Mouse (Mus musculus): ENCODE measurements around the gene Pdcd4. TPM values are rescaled to one million over a fixed set of nuclear protein-coding genes. Genes with fewer than 3 reads are reported as not detected.
"Not testable (repeated sequence)": the region's sequence is repeated elsewhere in the genome, so short reads cannot be mapped to it uniquely, and the experiment has no call there.

Gene Pdcd4
- total RNA-seq, 2 experiments from 2014 or later: 118 to 119 TPM

GRCm38 (mm10) chr19:53898046-53898445, 6.0 kb downstream of the Pdcd4 start:
- no peak for DNase-seq (ENCODE audit: low spot score in 2 of 2)
- no peak for TF ChIP-seq CTCF (conservative IDR thresholded peaks at IDR 0.05)
- no peak overlapping the region for H3K4me3 ChIP-seq
- peak overlapping the region; percentile 68; the same call in 1 of the 2 replicates for H3K27ac ChIP-seq

DNA sequence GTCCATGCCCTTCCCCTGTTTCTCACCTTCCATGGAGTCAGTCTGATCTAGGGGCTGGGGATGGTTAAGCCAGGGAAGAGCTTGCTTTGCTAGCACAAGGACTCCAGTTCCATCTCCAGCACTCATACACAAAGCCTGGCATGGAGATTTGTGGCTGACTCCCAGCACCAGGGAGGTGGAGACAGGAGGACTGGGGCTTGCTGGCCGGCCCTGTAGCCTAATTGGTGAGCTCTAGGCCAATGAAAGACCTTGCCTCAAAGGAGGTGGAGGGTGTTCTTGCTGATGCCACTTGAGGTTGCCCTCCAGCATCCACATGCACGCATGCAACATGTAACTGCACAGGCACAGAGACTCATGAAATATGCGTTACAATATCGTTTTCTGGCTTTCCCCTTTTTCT, 6.5 kb downstream of the Pdcd4 start:
- no peak for DNase-seq (ENCODE audit: low spot score in 2 of 2)
- no peak for TF ChIP-seq CTCF (conservative IDR thresholded peaks at IDR 0.05)
- Histone ChIP-seq H3K27ac (peak overlapping the region; percentile 68; the same call in 1 of the 2 replicates), H3K4me3 (no peak overlapping the region)

DNA sequence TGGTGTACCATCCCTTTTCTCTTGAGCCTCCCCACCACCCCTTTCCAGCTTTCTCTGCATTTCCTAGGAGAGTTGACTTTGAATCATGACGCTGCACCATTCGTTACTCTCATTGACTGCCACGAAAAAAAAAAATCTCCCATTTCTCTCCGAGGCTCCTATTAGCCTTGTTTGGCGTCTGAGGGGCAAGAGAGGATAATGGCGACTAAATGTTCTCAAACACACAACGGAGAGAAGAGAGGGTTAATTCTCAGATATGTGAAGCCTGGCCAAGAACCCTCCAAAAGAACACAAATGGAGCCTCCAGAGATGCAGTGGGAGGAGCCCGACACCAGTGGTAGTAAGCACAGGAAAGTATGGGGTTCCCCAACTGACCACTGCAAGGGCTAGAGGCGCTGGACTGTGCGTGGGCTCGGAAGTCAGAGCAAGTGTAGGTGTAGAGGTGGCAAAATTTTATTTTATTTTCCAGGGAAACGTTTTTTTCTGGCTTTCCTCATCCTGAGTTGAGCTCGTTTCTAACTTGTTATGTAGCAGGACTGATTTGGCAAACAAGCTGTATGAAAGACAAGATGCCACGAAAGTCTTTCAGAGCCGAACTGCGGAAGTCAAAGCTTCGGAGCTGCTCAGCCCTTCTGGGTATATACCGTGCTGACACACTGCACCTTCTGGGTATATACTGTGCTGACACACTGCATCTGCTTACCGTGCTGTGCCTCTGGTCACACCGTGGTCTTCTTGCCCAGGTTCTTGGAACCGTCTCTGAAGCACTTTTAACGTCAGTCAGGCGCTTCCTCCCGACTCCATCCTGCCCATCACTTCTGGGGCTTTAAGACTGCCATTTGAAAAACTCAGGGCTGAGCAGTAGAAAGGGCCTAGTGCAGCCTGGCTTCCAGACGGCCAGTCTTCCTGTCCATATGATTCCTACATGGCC, 7.2 kb downstream of the Pdcd4 start:
- H3K27ac ChIP-seq: peak overlapping the region; percentile 68; the same call in 1 of the 2 replicates
- no peak for DNase-seq (ENCODE audit: low spot score in 2 of 2)
- no peak overlapping the region; the same call in 1 of the 2 replicates for H3K4me3 ChIP-seq
- TF ChIP-seq CTCF (conservative IDR thresholded peaks at IDR 0.05): 0 out of 2 replicates have a peak, but pooled peaks have one; percentile 9

- Histone ChIP-seq H3K27ac (peak overlapping the region; percentile 68; the same call in 1 of the 2 replicates), H3K4me3 (no peak overlapping the region)
- DNase-seq (ENCODE audit: low spot score in 2 of 2): no peak
- TF ChIP-seq CTCF (conservative IDR thresholded peaks at IDR 0.05): no peak
Observed at GRCm38 (mm10) chr19:53899941-53900610, 8.0 kb downstream of the Pdcd4 start.

DNA sequence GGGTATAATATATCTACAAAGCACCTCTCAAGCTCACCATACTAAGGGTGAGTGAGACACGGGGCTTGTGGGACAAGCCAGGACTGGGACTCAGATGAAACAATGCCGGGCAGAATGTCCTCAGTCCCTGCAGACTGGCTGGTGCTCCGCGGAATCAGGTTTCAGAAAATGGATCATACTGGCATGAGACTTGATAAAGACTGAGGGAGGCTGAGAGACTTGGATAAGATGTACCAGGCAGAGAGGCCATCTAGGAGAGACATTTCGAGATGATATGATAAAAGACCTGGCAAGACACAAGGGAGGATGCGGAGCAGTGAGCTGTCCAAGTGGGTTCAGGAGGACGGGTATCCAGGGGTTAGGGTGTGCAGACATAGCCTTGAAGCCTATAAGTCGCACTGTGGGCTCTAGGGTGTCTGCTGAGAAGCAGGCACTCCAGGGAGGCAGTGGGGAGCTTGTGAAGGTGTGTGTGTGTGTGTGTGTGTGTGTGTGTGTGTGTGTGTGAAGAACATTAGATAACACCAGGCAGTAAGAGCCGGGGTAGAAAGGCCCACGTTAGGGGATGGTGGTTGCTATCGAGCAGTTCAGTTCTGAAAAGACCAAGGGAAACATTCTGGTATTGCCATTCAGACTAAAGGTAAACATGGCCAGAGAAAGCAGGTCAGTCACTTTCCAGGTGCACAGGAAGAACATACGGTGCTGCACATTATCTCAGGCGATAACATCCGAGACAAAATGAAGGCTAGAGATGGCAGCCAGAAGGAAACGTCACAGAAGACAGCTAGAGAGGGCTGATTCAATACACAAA, 10.1 kb downstream of the Pdcd4 start:
- DNase-seq (ENCODE audit: low spot score in 2 of 2): no peak
- Histone ChIP-seq H3K27ac (peak overlapping the region; percentile 98), H3K4me3 (peak overlapping the region; percentile 98)
- no peak for TF ChIP-seq CTCF (conservative IDR thresholded peaks at IDR 0.05)

DNA sequence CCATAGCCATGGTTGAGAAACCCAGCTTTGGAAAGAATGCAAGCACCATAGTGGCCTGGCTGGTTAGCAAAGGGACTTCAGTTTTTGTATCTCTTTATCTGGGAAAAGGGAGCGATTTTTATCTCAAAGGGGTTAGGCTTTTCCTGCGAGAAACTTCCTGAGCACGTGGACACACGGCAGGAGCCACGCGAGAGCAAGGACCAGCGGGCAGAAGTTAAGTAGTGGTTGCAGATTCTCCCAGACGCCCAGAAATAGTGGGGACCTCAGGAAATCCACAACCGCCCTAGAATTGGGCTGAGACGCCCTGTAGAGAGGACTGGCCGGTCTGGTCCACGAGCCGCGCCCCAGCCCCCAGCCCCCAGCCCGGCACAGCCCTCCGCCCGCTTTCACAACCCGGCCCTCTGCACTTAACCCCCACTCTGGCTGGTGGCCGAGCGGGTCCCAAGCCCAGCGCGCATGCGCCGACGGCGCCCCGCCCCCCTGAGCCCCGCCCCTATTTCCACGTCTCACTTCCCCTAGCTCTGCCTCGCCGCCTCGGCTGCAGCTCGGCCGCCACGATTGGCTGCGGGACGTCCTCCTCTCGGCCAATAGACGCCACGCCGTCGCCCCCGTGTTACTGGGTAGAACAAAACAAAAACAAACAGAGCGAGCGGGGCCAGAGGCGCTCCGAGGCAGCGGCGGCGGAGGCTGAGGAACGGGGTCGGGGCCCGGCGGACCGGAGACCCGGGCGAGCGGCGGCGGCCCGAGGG, 10.9 kb downstream of the Pdcd4 start:
- peak overlapping the region; percentile 98 for H3K4me3 ChIP-seq
- TF ChIP-seq CTCF (conservative IDR thresholded peaks at IDR 0.05): no peak
- H3K27ac ChIP-seq: peak overlapping the region; percentile 98
- peak; percentile 93 to 96 for DNase-seq (ENCODE audit: low spot score in 2 of 2)

DNA sequence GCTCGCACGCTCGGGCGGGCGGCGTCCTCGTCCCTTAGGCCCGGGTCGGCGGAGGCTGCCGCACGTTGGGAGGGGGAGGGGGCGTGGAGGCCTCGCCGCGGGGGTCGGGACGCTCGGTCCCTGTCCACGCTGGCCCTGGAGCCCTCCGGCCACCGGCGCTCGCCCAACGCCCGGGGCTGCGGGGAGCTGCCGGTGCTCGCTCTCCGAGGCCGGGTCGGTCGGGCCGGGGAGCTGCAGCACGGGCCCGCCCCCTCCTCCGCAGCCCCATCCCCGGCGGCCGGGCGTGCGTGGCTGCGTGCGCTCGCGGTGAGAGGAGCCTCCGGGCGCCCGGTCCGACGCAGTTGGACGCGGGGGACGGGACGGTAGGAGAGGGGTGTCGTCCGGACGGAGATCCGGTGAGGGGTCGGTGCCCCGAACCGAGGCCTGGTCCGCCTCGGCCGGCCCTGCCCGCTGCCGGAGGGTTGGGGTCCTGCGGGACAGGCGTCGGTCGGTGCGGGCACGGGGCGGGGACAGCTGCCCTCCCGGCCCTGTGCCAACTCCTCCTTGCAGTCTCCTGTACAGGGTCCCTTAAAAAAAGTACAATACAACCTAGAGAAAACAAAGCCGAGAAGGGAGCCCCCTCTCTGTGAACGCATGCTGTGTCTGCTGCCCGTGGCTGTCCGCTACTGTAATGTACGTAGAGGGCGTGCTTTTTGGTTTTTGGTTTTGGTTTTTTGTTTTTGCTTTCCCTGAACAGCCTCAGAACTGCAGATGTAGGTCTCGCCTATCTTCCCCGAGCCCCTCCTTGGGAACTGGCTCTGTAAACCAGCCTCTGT, 11.7 kb downstream of the Pdcd4 start:
- peak; percentile 73 for TF ChIP-seq CTCF (conservative IDR thresholded peaks at IDR 0.05)

GRCm38 (mm10) chr19:53904833-53905480, 12.9 kb downstream of the Pdcd4 start:
- no peak for DNase-seq (ENCODE audit: low spot score in 2 of 2)
- Histone ChIP-seq H3K27ac (peak overlapping the region; percentile 98), H3K4me3 (peak overlapping the region; percentile 98)
- no peak for TF ChIP-seq CTCF (conservative IDR thresholded peaks at IDR 0.05)

More for the DNA sequence above, 11.7 kb downstream of the Pdcd4 start:
- peak overlapping the region; percentile 98 for H3K27ac ChIP-seq
- peak; percentile 44 to 54 for DNase-seq (ENCODE audit: low spot score in 2 of 2)
- H3K4me3 ChIP-seq: peak overlapping the region; percentile 98

DNA sequence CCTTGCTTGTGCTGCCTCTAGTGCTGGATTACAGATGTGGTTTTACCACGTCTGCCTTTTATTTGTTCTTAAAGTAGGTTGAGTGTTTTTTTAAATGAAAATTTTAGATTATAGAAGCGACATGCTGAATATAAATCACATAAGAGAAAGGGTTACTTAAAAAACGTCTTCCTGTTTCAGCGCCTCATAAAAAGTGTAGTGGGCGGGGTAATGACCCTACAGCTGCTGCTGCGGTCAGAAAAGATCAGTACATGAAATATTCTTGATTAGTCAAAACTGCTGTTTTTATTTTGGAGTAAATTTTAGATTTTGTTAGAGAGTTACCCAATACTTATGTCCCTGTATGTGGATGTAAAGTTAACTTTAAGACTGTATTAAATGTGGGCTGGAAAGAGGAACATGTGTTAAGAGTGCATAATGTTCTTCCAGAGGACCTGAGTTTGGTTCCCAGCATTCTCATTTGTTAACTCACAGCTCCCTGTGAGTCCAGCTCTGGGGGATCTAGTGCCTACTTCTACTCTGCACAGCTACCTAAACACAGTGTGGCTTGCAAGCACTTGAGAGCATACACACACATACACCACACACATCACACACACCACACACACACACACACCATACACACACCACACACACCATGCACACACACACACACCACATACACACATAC, 14.1 kb downstream of the Pdcd4 start:
- no peak for TF ChIP-seq CTCF (conservative IDR thresholded peaks at IDR 0.05)

DNA sequence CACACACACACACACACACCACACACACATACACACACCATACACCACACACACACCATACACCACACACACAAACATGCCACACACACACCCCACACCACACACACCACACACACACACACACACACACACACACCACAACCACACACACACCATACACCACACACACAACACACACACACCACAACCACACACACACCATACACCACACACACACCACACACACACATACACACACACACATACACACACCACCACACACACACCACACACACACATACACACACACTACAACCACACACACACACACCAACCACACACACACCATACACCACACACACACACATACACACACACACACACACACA, 14.7 kb downstream of the Pdcd4 start:
- not testable (repeated sequence) for DNase-seq (ENCODE audit: low spot score in 2 of 2); H3K27ac ChIP-seq; H3K4me3 ChIP-seq

More for the DNA sequence above, 14.1 kb downstream of the Pdcd4 start:
- Histone ChIP-seq H3K4me3 (peak overlapping the region; percentile 98), H3K27ac (peak overlapping the region; percentile 28; the same call in 1 of the 2 replicates)
- DNase-seq (ENCODE audit: low spot score in 2 of 2): no peak
